Mouse (Mus musculus) cerebellum, postnatal 25 days (tissue): ENCODE measurements around the gene Hoxd11.

Source experiments
- DNase-seq, 2 experiments: peaks; one replicate each; pipeline ENCODE4 v3.0.0; 2021; ENCODE audit warnings: mixed read lengths in 2 of 2

The Hoxd11 gene

GRCm38 (mm10) chr2:74732513-74733316, 53.4 kb downstream of the Hoxd11 start:
- no peak for DNase-seq

- DNase-seq = no peak
These were observed 53.9 kb downstream of the Hoxd11 start for GRCm38 (mm10) chr2:74733317-74733661.

GRCm38 (mm10) chr2:74733765-74734164, 54.4 kb downstream of the Hoxd11 start:
- no peak for DNase-seq

- DNase-seq = no peak
These were observed 55.1 kb downstream of the Hoxd11 start for GRCm38 (mm10) chr2:74734451-74734850.

- DNase-seq = no peak
These were observed 55.8 kb downstream of the Hoxd11 start for GRCm38 (mm10) chr2:74734996-74735811.

- no peak for DNase-seq
These were observed 56.7 kb downstream of the Hoxd11 start for GRCm38 (mm10) chr2:74735851-74736687.
